Mouse (Mus musculus) G1E (cell line): Measurements from ENCODE around the gene Spem1. TPM values are rescaled to one million over a fixed set of nuclear protein-coding genes. Genes with fewer than 3 reads are reported as not detected.

Source experiments
- ATAC-seq: 2 replicates; pipeline ENCODE4 v1.8.0; 2016; ENCODE audit warnings: mild to moderate bottlenecking; ENCODE audit not compliant: insufficient number of reproducible peaks, poor library complexity, low FRiP score, severe bottlenecking; ENCODE audit errors: extremely low read depth
- DNase-seq: peaks from one replicate; pipeline ENCODE4 v3.0.0; 2012; ENCODE audit warnings: low spot score
- H3K27me3 ChIP-seq: 2 replicates; pipeline ENCODE4 v1.6.1; 2012; ENCODE audit warnings: mild to moderate bottlenecking, low read length, inconsistent platforms; ENCODE audit not compliant: insufficient read depth
- H3K36me3 ChIP-seq: replicated peaks from 2 replicates; pipeline ENCODE3; 2012; ENCODE audit warnings: mild to moderate bottlenecking, inconsistent platforms
- H3K4me1 ChIP-seq: 2 replicates; pipeline ENCODE4 v1.6.1; 2012; ENCODE audit warnings: low read depth, low read length, inconsistent platforms, mixed read lengths; ENCODE audit not compliant: insufficient read depth
- H3K4me3 ChIP-seq: 2 replicates; pipeline ENCODE4 v1.5.1; 2012; ENCODE audit warnings: low read depth, mild to moderate bottlenecking, inconsistent platforms, low read length, moderate library complexity, mixed read lengths
- H3K9me3 ChIP-seq: replicated peaks from 2 replicates; pipeline ENCODE4 v1.6.1; 2012; ENCODE audit warnings: inconsistent platforms
- CTCF ChIP-seq: IDR thresholded peaks from 2 replicates; pipeline ENCODE4 v1.5.1; 2012; ENCODE audit warnings: low read depth, low read length, inconsistent platforms, mixed read lengths
- GATA1 ChIP-seq: IDR thresholded peaks from 2 replicates; pipeline ENCODE4 v1.6.1; 2012; ENCODE audit warnings: borderline replicate concordance, low read length, inconsistent platforms, mixed read lengths
- GATA2 ChIP-seq: IDR thresholded peaks from 2 replicates; pipeline ENCODE4 v1.6.1; 2012; ENCODE audit warnings: low read depth, low read length, inconsistent platforms, borderline replicate concordance
- POLR2AphosphoS5 ChIP-seq: IDR thresholded peaks from 2 replicates; pipeline ENCODE4 v1.6.1; 2012; ENCODE audit warnings: low read depth, low read length, inconsistent platforms; ENCODE audit not compliant: insufficient replicate concordance
- TAL1 ChIP-seq: conservative IDR thresholded peaks from 2 replicates; pipeline ENCODE4 v1.6.1; 2012; ENCODE audit warnings: low read depth, low read length, inconsistent platforms, mixed read lengths
- polyA plus RNA-seq: library from polyadenylated mRNA; stranded (reverse); fragments of >175 nt; gene quantifications from 2 replicates; pipeline ENCODE4 v1.2.3, GENCODE M21; 2012
- total RNA-seq, 2 experiments: library from RNA; stranded (forward) in 1 of 2; stranded (reverse) in 1 of 2; fragments of 200-1000 nt in 1 of 2; fragments of >200 nt in 1 of 2; fragmentation: Nextera tagmentation in 1 of 2; gene quantifications; 2 replicates each; pipeline ENCODE4 v1.2.3; 2014 to 2017

Gene Spem1
- total and polyA plus RNA-seq, 3 experiments = 0.11 TPM; not detected in 2

GRCm38 (mm10) chr11:69810280-69810679 is 11.7 kb downstream of the Spem1 start:
- no peak for DNase-seq
- no peaks in the 10 kb centered on the region for H3K9me3 ChIP-seq
- TF ChIP-seq GATA1 = no peak
- TF ChIP-seq POLR2AphosphoS5 = no peak
- TF ChIP-seq TAL1 = no peak
- no peak for TF ChIP-seq CTCF
- TF ChIP-seq GATA2 = no peak
- peaks cover 53% of the 10 kb centered on the region for H3K27me3 ChIP-seq
- no peaks in the 10 kb centered on the region; the same call in 1 of the 2 replicates for H3K4me1 ChIP-seq
- H3K36me3 ChIP-seq = no peaks in the 10 kb centered on the region
- ATAC-seq = no peak
- no peak overlapping the region for H3K4me3 ChIP-seq

- ATAC-seq (no peak), DNase-seq (no peak)
- H3K9me3 ChIP-seq = no peaks in the 10 kb centered on the region
- TF ChIP-seq CTCF (no peak), GATA2 (no peak), TAL1 (no peak), POLR2AphosphoS5 (no peak), GATA1 (no peak)
- H3K27me3 ChIP-seq = peaks cover 60% of the 10 kb centered on the region
- no peaks in the 10 kb centered on the region for H3K36me3 ChIP-seq
- H3K4me1 ChIP-seq = peaks cover 16% of the 10 kb centered on the region
- no peak overlapping the region for H3K4me3 ChIP-seq
Measured at GRCm38 (mm10) chr11:69807641-69808040, 14.3 kb downstream of the Spem1 start.

GRCm38 (mm10) chr11:69806378-69806777 is 15.6 kb downstream of the Spem1 start:
- peaks cover 28% of the 10 kb centered on the region for H3K4me1 ChIP-seq
- no peaks in the 10 kb centered on the region for H3K36me3 ChIP-seq
- peaks cover 68% of the 10 kb centered on the region for H3K27me3 ChIP-seq
- no peak for ATAC-seq
- TF ChIP-seq GATA1 = no peak
- no peak for TF ChIP-seq POLR2AphosphoS5
- TF ChIP-seq TAL1 = no peak
- TF ChIP-seq CTCF = no peak
- TF ChIP-seq GATA2 = no peak
- no peaks in the 10 kb centered on the region for H3K9me3 ChIP-seq
- no peak for DNase-seq
- no peak overlapping the region for H3K4me3 ChIP-seq

- H3K36me3 ChIP-seq = no peaks in the 10 kb centered on the region
- H3K4me1 ChIP-seq = peaks cover 40% of the 10 kb centered on the region
- peaks cover 69% of the 10 kb centered on the region for H3K27me3 ChIP-seq
- ATAC-seq = no peak
- TF ChIP-seq GATA1 (no peak), TAL1 (no peak), CTCF (no peak), POLR2AphosphoS5 (no peak), GATA2 (no peak)
- no peaks in the 10 kb centered on the region for H3K9me3 ChIP-seq
- no peak for DNase-seq
- no peak within 1 kb of the TSS for H3K4me3 ChIP-seq
Measured at GRCm38 (mm10) chr11:69804972-69805909, 16.7 kb downstream of the Spem1 start, which contains the start of gene Tmem102. Tmem102 (minus strand) TSS chr11:69805624.

- Histone ChIP-seq H3K4me3 (no peak overlapping the region), H3K9me3 (no peaks in the 10 kb centered on the region), H3K27me3 (peaks cover 72% of the 10 kb centered on the region), H3K36me3 (no peaks in the 10 kb centered on the region), H3K4me1 (peaks cover 46% of the 10 kb centered on the region)
- TF ChIP-seq GATA1 (no peak), TAL1 (no peak), CTCF (no peak), POLR2AphosphoS5 (no peak), GATA2 (no peak)
- DNase-seq (no peak), ATAC-seq (no peak)
Measured at GRCm38 (mm10) chr11:69804652-69804940, 17.4 kb downstream of the Spem1 start.
